Mouse (Mus musculus) embryonic facial prominence, embryonic 10.5 days (tissue): Measurements from ENCODE around the gene Fam187b. TPM values are rescaled to one million over a fixed set of nuclear protein-coding genes. Genes with fewer than 3 reads are reported as not detected.

ENCODE experiments used
- DNase-seq: peaks from one replicate; pipeline ENCODE4 v3.0.0-alpha.2; 2017; ENCODE audit warnings: low spot score
- H3K27ac ChIP-seq: fragments of 300-500 bp; sonication (generic); replicated peaks from 2 replicates; pipeline ENCODE4 v1.5.1; 2016; ENCODE audit warnings: mild to moderate bottlenecking
- H3K27me3 ChIP-seq: fragments of 300-500 bp; sonication (generic); replicated peaks from 2 replicates; pipeline ENCODE4 v1.6.1; 2016; ENCODE audit warnings: low read depth, mild to moderate bottlenecking; ENCODE audit not compliant: poor library complexity, severe bottlenecking
- H3K36me3 ChIP-seq: fragments of 300-500 bp; sonication (generic); replicated peaks from 2 replicates; pipeline ENCODE4 v1.6.1; 2016; ENCODE audit warnings: mild to moderate bottlenecking, moderate library complexity
- H3K4me1 ChIP-seq: fragments of 300-500 bp; sonication (generic); 2 replicates; pipeline ENCODE4 v1.6.1; 2016
- H3K4me3 ChIP-seq: fragments of 300-500 bp; sonication (generic); 2 replicates; pipeline ENCODE4 v1.5.1; 2016; ENCODE audit warnings: mild to moderate bottlenecking, moderate library complexity
- H3K9me3 ChIP-seq: fragments of 300-500 bp; sonication (generic); 2 replicates; pipeline ENCODE4 v1.6.1; 2016; ENCODE audit warnings: mild to moderate bottlenecking
- WGBS: fragments of 180-500 bp; shearing (Covaris S2); methylation state at CpG from one replicate; pipeline ENCODE4 v1.1.7; 2016; 5-methylcytosine and 5-hydroxymethylcytosine counted together
- polyA plus RNA-seq: library from polyadenylated mRNA; unstranded; fragments of >200 nt; fragmentation: Nextera tagmentation; extraction: Ambion mirVana; gene quantifications from 2 replicates; pipeline ENCODE4 v1.2.1, GENCODE M21; 2016

Fam187b gene
- polyA plus RNA-seq, 1 experiment from 2014 or later: 2.9 TPM

DNA sequence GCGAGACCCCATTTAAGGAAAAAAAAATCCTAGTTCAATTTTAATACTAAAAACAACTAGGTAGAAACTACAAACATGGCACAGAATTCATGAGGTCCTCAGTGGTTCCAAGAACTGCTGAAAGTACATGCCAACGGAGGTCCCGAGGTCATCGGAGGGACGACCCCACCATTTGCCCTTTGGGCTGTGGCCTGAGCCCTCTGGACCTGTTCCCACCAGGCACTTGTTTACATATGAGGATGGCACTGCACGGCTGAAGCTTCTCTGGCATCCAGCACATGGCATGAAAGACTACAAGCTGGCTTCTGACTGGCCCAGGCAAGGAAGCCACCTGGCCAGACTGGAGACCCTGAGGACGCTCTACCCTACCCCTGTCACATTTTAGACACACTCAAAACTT, 9.2 kb upstream of the Fam187b start:
- peaks cover 41% of the 10 kb centered on the region for H3K36me3 ChIP-seq
- DNase-seq: no peak

GRCm38 (mm10) chr7:30965677-30966076, 7.9 kb upstream of the Fam187b start:
- Histone ChIP-seq H3K27me3 (no peaks in the 10 kb centered on the region), H3K27ac (no peak overlapping the region), H3K36me3 (peaks cover 35% of the 10 kb centered on the region), H3K4me3 (no peak overlapping the region), H3K9me3 (no peaks in the 10 kb centered on the region), H3K4me1 (peaks cover 9% of the 10 kb centered on the region; the same call in 1 of the 2 replicates)
- WGBS: 77% methylated on average over 14 of the region's 14 CpGs
- DNase-seq: no peak

More for the DNA sequence above, 9.2 kb upstream of the Fam187b start:
- no peaks in the 10 kb centered on the region for H3K27me3 ChIP-seq
- H3K9me3 ChIP-seq: no peaks in the 10 kb centered on the region
- H3K4me1 ChIP-seq: peaks cover 9% of the 10 kb centered on the region; the same call in 1 of the 2 replicates
- no peak overlapping the region for H3K4me3 ChIP-seq
- WGBS: 87% methylated on average over 7 of the region's 7 CpGs
- no peak overlapping the region for H3K27ac ChIP-seq

DNA sequence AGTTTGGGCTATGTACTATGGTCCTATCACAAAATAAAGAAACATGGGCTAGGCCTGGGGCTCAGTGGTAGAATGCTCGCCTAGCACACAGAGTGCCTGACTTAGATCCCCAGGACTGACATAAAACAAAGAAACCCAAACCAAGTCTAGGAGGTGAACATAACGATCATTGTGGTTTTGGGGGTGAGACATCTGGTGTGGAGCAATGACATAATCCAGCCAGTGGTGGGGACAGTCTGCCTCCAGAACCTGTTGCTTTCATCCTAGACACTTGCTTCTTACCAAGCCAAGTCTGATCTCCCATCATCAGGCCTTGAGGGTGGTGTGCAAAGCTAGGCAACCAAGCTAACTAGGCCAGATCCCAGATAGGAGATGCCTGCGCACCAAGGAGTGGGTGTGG, 6.9 kb upstream of the Fam187b start:
- H3K4me3 ChIP-seq: no peak overlapping the region
- no peak for DNase-seq
- H3K9me3 ChIP-seq: no peaks in the 10 kb centered on the region
- peaks cover 29% of the 10 kb centered on the region for H3K36me3 ChIP-seq
- H3K4me1 ChIP-seq: peaks cover 9% of the 10 kb centered on the region
- 74% methylated on average over 3 of the region's 3 CpGs for WGBS
- peaks cover 3% of the 10 kb centered on the region; the same call in 1 of the 2 replicates for H3K27me3 ChIP-seq
- no peak overlapping the region for H3K27ac ChIP-seq

DNA sequence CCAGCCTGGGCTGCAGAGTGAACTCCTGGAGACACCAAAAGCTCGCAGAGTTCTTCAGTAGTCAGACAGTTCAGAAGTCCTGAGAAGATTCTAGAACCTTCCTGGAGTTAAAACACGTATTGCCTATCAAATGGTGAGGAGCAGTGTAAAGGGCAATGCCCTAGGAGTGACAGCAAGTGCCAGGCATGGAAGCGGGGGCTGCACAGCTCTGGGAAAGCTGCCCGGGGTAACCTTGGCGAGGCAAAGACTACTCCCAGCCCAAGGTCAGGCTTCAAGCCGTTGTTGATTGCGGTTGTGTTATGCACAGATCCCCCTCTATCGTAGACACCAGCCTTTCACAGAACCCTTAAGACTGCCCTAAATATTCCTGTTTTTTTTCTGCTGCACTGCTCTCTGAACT, 5.0 kb upstream of the Fam187b start:
- Histone ChIP-seq H3K36me3 (peaks cover 23% of the 10 kb centered on the region), H3K27me3 (peaks cover 22% of the 10 kb centered on the region), H3K4me1 (peaks cover 27% of the 10 kb centered on the region), H3K9me3 (no peaks in the 10 kb centered on the region), H3K27ac (no peak overlapping the region), H3K4me3 (no peak overlapping the region)
- WGBS: 91% methylated on average over 8 of the region's 8 CpGs
- DNase-seq: no peak

DNA sequence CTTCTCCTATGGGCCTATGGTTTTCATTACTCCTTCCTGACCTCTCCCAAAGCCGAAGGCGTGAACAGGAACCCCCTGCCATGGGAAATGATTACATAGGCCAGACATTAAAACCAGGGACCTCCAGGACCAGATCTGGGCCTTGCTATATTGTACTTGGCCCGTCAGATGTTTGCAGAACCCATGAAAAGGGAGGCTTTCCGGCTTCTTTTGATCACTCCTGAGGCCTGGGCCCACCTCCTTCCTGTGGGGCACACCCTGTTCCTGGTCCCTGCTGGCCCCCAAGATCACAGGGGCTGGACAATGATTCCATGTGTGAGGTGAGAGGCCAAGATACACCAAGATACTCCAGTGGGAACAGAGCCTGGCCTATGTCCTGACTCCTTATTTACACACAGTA, 4.4 kb upstream of the Fam187b start:
- Histone ChIP-seq H3K4me3 (no peak overlapping the region), H3K4me1 (peaks cover 30% of the 10 kb centered on the region), H3K27me3 (peaks cover 23% of the 10 kb centered on the region), H3K27ac (no peak overlapping the region), H3K36me3 (peaks cover 23% of the 10 kb centered on the region), H3K9me3 (no peaks in the 10 kb centered on the region)
- no peak for DNase-seq
- 80% methylated on average over 4 of the region's 4 CpGs for WGBS

DNA sequence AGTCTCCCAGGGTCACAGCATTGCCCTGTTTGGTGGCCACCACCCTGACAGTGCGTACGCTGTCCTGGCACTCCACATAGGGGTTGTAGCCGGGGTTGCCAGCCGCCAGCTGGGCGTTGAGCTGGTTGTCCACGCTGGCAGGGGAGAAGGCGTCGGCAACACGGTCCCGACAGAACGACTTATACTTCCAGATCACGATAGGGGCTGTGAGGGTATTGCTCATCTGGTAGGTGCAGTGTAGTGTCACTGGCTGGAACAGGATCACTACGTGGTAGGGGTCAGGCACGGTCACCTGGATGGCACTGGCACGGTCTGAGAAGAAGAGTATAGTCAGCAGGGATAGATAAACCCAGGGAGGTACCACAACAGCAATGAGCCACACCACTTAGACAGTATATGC, 1.7 kb upstream of the Fam187b start:
- 91% methylated on average over 15 of the region's 15 CpGs for WGBS
- H3K27me3 ChIP-seq: peaks cover 23% of the 10 kb centered on the region
- H3K4me1 ChIP-seq: peaks cover 28% of the 10 kb centered on the region
- no peak for DNase-seq
- peaks cover 23% of the 10 kb centered on the region for H3K36me3 ChIP-seq
- peak overlapping the region; percentile 63 for H3K4me3 ChIP-seq
- H3K9me3 ChIP-seq: no peaks in the 10 kb centered on the region
- no peak overlapping the region for H3K27ac ChIP-seq

GRCm38 (mm10) chr7:30972426-30973250, 952 bp upstream of the Fam187b start:
- Histone ChIP-seq H3K27ac (peak overlapping the region; percentile 82), H3K36me3 (peaks cover 20% of the 10 kb centered on the region), H3K9me3 (no peaks in the 10 kb centered on the region), H3K4me3 (peak overlapping the region; percentile 63), H3K27me3 (peaks cover 23% of the 10 kb centered on the region), H3K4me1 (peaks cover 21% of the 10 kb centered on the region)
- WGBS: 3% methylated on average over 41 of the region's 41 CpGs
- no peak for DNase-seq

DNA sequence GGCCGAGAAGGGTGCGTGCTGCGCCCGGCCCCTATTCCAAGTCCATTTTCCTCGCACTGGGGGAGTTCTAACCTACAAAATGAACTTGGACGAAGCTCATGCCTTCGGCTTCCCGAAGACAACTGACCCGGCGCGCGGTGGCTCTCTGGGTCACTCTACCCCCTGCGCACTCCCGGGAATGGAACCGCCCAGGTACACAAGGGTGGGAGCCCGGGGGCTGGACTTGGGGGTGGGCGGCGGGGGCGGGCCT, 414 bp upstream of the Fam187b start, which contains the start of gene Lsr:
Gene Lsr (minus strand): TSS at position 214 of the 250 bp plus-strand sequence.
- Histone ChIP-seq H3K27ac (peak within 1 kb of the TSS; percentile 82), H3K36me3 (peaks cover 19% of the 10 kb centered on the region), H3K4me1 (peaks cover 21% of the 10 kb centered on the region), H3K4me3 (peak within 1 kb of the TSS; percentile 63), H3K27me3 (peaks cover 23% of the 10 kb centered on the region), H3K9me3 (no peaks in the 10 kb centered on the region)
- peak; percentile 72 for DNase-seq
- WGBS: under 1% methylated on average over 19 of the region's 19 CpGs

DNA sequence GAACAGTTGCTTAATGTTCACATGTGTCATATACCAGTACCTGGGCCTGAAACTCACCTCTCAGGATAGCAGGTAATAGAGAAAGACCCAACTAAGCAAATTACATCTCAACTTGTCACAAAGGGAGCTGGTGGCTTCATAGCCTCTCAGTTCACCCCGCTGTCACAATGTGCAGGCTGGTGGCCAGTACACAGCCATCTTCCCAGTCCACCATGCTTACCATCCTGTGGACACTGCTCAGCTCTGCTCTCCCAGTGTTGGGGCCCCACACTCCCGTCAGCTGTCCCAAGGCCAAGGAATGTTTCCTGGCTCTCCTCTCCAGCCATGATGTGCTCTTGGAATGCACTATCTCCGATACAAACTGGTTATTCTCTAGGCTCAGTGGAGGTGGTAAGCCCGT, 8.1 kb downstream of the Fam187b start:
- H3K36me3 ChIP-seq: no peaks in the 10 kb centered on the region
- WGBS: 93% methylated on average over 4 of the region's 4 CpGs
- H3K9me3 ChIP-seq: no peaks in the 10 kb centered on the region
- H3K27ac ChIP-seq: no peak overlapping the region
- H3K4me1 ChIP-seq: no peaks in the 10 kb centered on the region
- H3K27me3 ChIP-seq: no peaks in the 10 kb centered on the region
- DNase-seq: no peak
- no peak overlapping the region for H3K4me3 ChIP-seq

DNA sequence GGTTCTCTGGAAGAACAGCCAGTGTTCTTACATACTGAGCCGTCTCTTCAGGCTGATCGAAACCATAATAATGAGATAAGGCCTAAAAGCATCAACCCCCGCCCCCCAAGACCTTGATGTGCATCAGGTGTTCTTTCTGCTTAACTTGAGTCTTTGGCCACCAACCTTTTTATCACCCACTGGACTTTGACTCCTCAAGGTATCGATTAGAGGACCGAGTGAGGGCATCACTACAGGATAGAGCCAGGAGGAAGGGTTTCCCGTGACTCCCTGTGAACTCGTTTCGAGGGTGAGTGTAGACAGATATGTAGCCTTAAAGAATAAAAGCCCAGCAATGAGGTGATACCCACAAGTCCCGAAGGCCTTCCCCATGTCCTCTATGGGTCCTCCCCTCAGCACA, 11.8 kb downstream of the Fam187b start:
- Histone ChIP-seq H3K4me3 (no peak overlapping the region), H3K27me3 (no peaks in the 10 kb centered on the region), H3K36me3 (no peaks in the 10 kb centered on the region), H3K9me3 (no peaks in the 10 kb centered on the region), H3K27ac (no peak overlapping the region), H3K4me1 (no peaks in the 10 kb centered on the region)
- WGBS: 86% methylated on average over 9 of the region's 9 CpGs
- no peak for DNase-seq

- no peak for DNase-seq
- 79% methylated on average over 4 of the region's 4 CpGs for WGBS
- Histone ChIP-seq H3K27ac (no peak overlapping the region), H3K9me3 (no peaks in the 10 kb centered on the region), H3K4me1 (no peaks in the 10 kb centered on the region), H3K36me3 (no peaks in the 10 kb centered on the region), H3K4me3 (no peak overlapping the region), H3K27me3 (no peaks in the 10 kb centered on the region)
Measured at GRCm38 (mm10) chr7:30988519-30989162, 15.1 kb downstream of the Fam187b start.

DNA sequence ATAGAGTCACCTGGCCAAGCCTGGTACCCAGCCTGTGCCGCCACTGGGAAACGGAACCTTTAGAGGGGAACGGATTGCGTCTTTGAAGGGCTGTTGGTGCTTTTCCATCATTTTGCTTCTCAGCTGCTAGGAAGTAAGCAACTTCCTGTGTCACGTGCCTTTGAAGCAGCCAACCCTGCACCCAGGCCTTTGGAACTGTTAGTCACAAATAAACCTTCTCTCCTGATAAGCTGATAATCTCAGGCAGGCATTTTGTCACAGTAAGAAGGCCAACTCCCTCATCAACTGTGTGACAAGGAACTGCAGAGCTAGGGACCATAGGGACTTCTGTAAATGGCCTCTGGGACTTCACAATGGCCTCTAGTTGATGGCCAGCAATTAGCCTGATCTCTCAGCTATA, 18.6 kb downstream of the Fam187b start:
- no peaks in the 10 kb centered on the region for H3K27me3 ChIP-seq
- WGBS: 84% methylated on average over 5 of the region's 5 CpGs
- H3K27ac ChIP-seq: no peak overlapping the region

GRCm38 (mm10) chr7:30993986-30994385, 20.4 kb downstream of the Fam187b start:
- Histone ChIP-seq H3K9me3 (peaks cover 7% of the 10 kb centered on the region; the same call in 1 of the 2 replicates), H3K4me3 (no peak overlapping the region), H3K27ac (no peak overlapping the region), H3K36me3 (no peaks in the 10 kb centered on the region), H3K4me1 (no peaks in the 10 kb centered on the region), H3K27me3 (no peaks in the 10 kb centered on the region)
- 88% methylated on average over 5 of the region's 5 CpGs for WGBS
- DNase-seq: no peak

More for the DNA sequence above, 18.6 kb downstream of the Fam187b start:
- no peak for DNase-seq
- Histone ChIP-seq H3K4me3 (no peak overlapping the region), H3K4me1 (no peaks in the 10 kb centered on the region), H3K36me3 (no peaks in the 10 kb centered on the region), H3K9me3 (peaks cover 7% of the 10 kb centered on the region; the same call in 1 of the 2 replicates)
